Mouse (Mus musculus): ENCODE data around the gene Rexo1. TPM values are rescaled to one million over a fixed set of nuclear protein-coding genes. Genes with fewer than 3 reads are reported as not detected.

Rexo1 gene
- polyA plus RNA-seq, 1 experiment: 81.2 TPM

- no peaks in the 10 kb centered on the region for H3K36me3 ChIP-seq (replicated peaks; ENCODE audit: low read length)
- H3K27me3 ChIP-seq (replicated peaks): peaks cover 85% of the 10 kb centered on the region
- peaks cover 9% of the 10 kb centered on the region for H3K9me3 ChIP-seq
- H3K4me1 ChIP-seq: peaks cover 27% of the 10 kb centered on the region
- H3K4me3 ChIP-seq (replicated peaks): no peak overlapping the region
- TF ChIP-seq FLI1 (IDR thresholded peaks at IDR 0.05; ENCODE audit: low read length) (no peak), GATA1 (IDR thresholded peaks at IDR 0.05; ENCODE audit: borderline replicate concordance, low read length) (no peak)
These were observed 47.6 kb downstream of the Rexo1 start for GRCm38 (mm10) chr10:80513739-80514138.

GRCm38 (mm10) chr10:80510273-80510660, 51.1 kb downstream of the Rexo1 start:
- Histone ChIP-seq H3K27me3 (replicated peaks) (peaks cover 84% of the 10 kb centered on the region), H3K4me3 (replicated peaks) (peak overlapping the region; percentile 91), H3K36me3 (replicated peaks; ENCODE audit: low read length) (no peaks in the 10 kb centered on the region), H3K4me1 (peaks cover 34% of the 10 kb centered on the region), H3K9me3 (peaks cover 9% of the 10 kb centered on the region)
- no peak for TF ChIP-seq FLI1 (IDR thresholded peaks at IDR 0.05; ENCODE audit: low read length)
- TF ChIP-seq GATA1 (IDR thresholded peaks at IDR 0.05; ENCODE audit: borderline replicate concordance, low read length): no peak

GRCm38 (mm10) chr10:80509412-80510272, 51.7 kb downstream of the Rexo1 start:
- Histone ChIP-seq H3K4me1 (peaks cover 34% of the 10 kb centered on the region), H3K4me3 (replicated peaks) (peak overlapping the region; percentile 91), H3K27me3 (replicated peaks) (peaks cover 82% of the 10 kb centered on the region), H3K9me3 (peaks cover 9% of the 10 kb centered on the region), H3K36me3 (replicated peaks; ENCODE audit: low read length) (no peaks in the 10 kb centered on the region)
- TF ChIP-seq FLI1 (IDR thresholded peaks at IDR 0.05; ENCODE audit: low read length): no peak
- TF ChIP-seq GATA1 (IDR thresholded peaks at IDR 0.05; ENCODE audit: borderline replicate concordance, low read length): no peak

- H3K36me3 ChIP-seq (replicated peaks; ENCODE audit: low read length): no peaks in the 10 kb centered on the region
- TF ChIP-seq GATA1 (IDR thresholded peaks at IDR 0.05; ENCODE audit: borderline replicate concordance, low read length): no peak
- TF ChIP-seq FLI1 (IDR thresholded peaks at IDR 0.05; ENCODE audit: low read length): no peak
- H3K4me3 ChIP-seq (replicated peaks): no peak overlapping the region
- H3K9me3 ChIP-seq: no peaks in the 10 kb centered on the region
- H3K4me1 ChIP-seq: peaks cover 50% of the 10 kb centered on the region
- peaks cover 80% of the 10 kb centered on the region for H3K27me3 ChIP-seq (replicated peaks)
These were observed 55.1 kb downstream of the Rexo1 start for GRCm38 (mm10) chr10:80506222-80506621.

GRCm38 (mm10) chr10:80504724-80505123, 56.6 kb downstream of the Rexo1 start:
- no peak overlapping the region for H3K4me3 ChIP-seq (replicated peaks)
- no peaks in the 10 kb centered on the region for H3K9me3 ChIP-seq
- peaks cover 46% of the 10 kb centered on the region for H3K4me1 ChIP-seq
- TF ChIP-seq FLI1 (IDR thresholded peaks at IDR 0.05; ENCODE audit: low read length): no peak
- TF ChIP-seq GATA1 (IDR thresholded peaks at IDR 0.05; ENCODE audit: borderline replicate concordance, low read length): no peak
- H3K36me3 ChIP-seq (replicated peaks; ENCODE audit: low read length): no peaks in the 10 kb centered on the region
- H3K27me3 ChIP-seq (replicated peaks): peaks cover 82% of the 10 kb centered on the region

- Histone ChIP-seq H3K4me3 (replicated peaks) (peak overlapping the region; percentile 59), H3K9me3 (no peaks in the 10 kb centered on the region), H3K4me1 (peaks cover 45% of the 10 kb centered on the region), H3K36me3 (replicated peaks; ENCODE audit: low read length) (no peaks in the 10 kb centered on the region), H3K27me3 (replicated peaks) (peaks cover 85% of the 10 kb centered on the region)
- no peak for TF ChIP-seq FLI1 (IDR thresholded peaks at IDR 0.05; ENCODE audit: low read length)
- no peak for TF ChIP-seq GATA1 (IDR thresholded peaks at IDR 0.05; ENCODE audit: borderline replicate concordance, low read length)
These were observed 57.6 kb downstream of the Rexo1 start for GRCm38 (mm10) chr10:80503599-80504220.

- TF ChIP-seq FLI1 (IDR thresholded peaks at IDR 0.05; ENCODE audit: low read length) (no peak), GATA1 (IDR thresholded peaks at IDR 0.05; ENCODE audit: borderline replicate concordance, low read length) (no peak)
- Histone ChIP-seq H3K27me3 (replicated peaks) (peaks cover 87% of the 10 kb centered on the region), H3K4me1 (peaks cover 51% of the 10 kb centered on the region), H3K4me3 (replicated peaks) (peak overlapping the region; percentile 50), H3K36me3 (replicated peaks; ENCODE audit: low read length) (no peaks in the 10 kb centered on the region), H3K9me3 (no peaks in the 10 kb centered on the region)
These were observed 58.5 kb downstream of the Rexo1 start for GRCm38 (mm10) chr10:80502819-80503314.

- Histone ChIP-seq H3K4me3 (replicated peaks) (no peak overlapping the region), H3K27me3 (replicated peaks) (peaks cover 87% of the 10 kb centered on the region), H3K36me3 (replicated peaks; ENCODE audit: low read length) (no peaks in the 10 kb centered on the region), H3K4me1 (peaks cover 56% of the 10 kb centered on the region), H3K9me3 (no peaks in the 10 kb centered on the region)
- TF ChIP-seq FLI1 (IDR thresholded peaks at IDR 0.05; ENCODE audit: low read length): no peak
- no peak for TF ChIP-seq GATA1 (IDR thresholded peaks at IDR 0.05; ENCODE audit: borderline replicate concordance, low read length)
These were observed 59.1 kb downstream of the Rexo1 start for GRCm38 (mm10) chr10:80502291-80502690.

- Histone ChIP-seq H3K4me3 (replicated peaks) (no peak overlapping the region), H3K27me3 (replicated peaks) (peaks cover 98% of the 10 kb centered on the region), H3K36me3 (replicated peaks; ENCODE audit: low read length) (no peaks in the 10 kb centered on the region), H3K4me1 (peaks cover 49% of the 10 kb centered on the region), H3K9me3 (no peaks in the 10 kb centered on the region)
- no peak for TF ChIP-seq GATA1 (IDR thresholded peaks at IDR 0.05; ENCODE audit: borderline replicate concordance, low read length)
- TF ChIP-seq FLI1 (IDR thresholded peaks at IDR 0.05; ENCODE audit: low read length): no peak
These were observed 64.9 kb downstream of the Rexo1 start for GRCm38 (mm10) chr10:80496421-80496820.

- Histone ChIP-seq H3K4me1 (peaks cover 51% of the 10 kb centered on the region), H3K27me3 (replicated peaks) (peaks cover 99% of the 10 kb centered on the region), H3K36me3 (replicated peaks; ENCODE audit: low read length) (no peaks in the 10 kb centered on the region), H3K4me3 (replicated peaks) (no peak overlapping the region), H3K9me3 (no peaks in the 10 kb centered on the region)
- TF ChIP-seq FLI1 (IDR thresholded peaks at IDR 0.05; ENCODE audit: low read length) (no peak), GATA1 (IDR thresholded peaks at IDR 0.05; ENCODE audit: borderline replicate concordance, low read length) (no peak)
These were observed 65.5 kb downstream of the Rexo1 start for GRCm38 (mm10) chr10:80495901-80496300.
